Mouse (Mus musculus): Measurements from ENCODE around the gene Cwf19l1. TPM values are rescaled to one million over a fixed set of nuclear protein-coding genes. Genes with fewer than 3 reads are reported as not detected.

Cwf19l1 gene
- 3.9 and 7.5 TPM in 2 replicates for polyA plus RNA-seq (2012; ENCODE audit: low replicate concordance)

DNA sequence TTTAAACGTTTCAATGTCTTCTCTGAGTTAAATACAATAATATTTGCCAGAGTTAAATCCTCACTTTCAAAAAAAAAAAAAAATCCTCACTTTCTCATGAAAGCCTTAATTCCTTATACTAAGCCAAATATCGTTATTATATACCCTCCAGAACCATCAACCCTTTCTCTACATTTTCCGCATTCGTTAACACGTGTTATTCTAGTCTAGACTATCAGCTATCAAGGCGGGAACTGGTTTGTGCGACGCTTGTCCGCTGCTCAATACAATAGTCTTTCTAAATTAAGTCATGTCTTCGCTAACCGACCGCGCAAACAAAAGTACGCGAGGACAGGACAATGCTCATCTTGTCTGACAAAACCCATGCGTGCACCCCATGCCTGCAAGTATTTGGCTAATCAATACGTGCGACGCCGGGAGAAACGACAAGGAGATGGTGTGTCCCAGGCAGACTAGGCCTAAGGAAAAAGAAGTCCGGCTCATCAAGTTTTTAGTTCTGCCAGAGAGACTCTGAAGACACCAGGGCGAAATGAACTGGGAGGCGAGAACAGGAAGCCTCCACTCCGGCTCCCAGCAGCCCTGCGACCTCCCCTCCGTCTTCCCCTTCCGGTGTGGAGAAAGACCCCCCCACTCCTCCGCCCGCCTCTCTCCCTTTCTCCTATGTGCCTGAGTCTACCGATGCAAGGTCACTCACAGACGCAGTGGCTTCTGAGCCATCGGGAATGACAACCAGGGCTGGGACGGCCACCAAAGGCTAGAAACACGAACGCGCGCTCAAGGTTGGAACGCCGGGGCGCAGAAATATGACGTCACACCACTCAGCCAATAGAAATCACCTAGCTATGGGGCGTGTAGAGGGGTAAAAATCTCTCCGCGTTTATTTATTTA lies at the start of gene Cwf19l1:
Gene Cwf19l1, minus strand, starts transcription at position 805 of the 888 bp plus-strand sequence.

DNA sequence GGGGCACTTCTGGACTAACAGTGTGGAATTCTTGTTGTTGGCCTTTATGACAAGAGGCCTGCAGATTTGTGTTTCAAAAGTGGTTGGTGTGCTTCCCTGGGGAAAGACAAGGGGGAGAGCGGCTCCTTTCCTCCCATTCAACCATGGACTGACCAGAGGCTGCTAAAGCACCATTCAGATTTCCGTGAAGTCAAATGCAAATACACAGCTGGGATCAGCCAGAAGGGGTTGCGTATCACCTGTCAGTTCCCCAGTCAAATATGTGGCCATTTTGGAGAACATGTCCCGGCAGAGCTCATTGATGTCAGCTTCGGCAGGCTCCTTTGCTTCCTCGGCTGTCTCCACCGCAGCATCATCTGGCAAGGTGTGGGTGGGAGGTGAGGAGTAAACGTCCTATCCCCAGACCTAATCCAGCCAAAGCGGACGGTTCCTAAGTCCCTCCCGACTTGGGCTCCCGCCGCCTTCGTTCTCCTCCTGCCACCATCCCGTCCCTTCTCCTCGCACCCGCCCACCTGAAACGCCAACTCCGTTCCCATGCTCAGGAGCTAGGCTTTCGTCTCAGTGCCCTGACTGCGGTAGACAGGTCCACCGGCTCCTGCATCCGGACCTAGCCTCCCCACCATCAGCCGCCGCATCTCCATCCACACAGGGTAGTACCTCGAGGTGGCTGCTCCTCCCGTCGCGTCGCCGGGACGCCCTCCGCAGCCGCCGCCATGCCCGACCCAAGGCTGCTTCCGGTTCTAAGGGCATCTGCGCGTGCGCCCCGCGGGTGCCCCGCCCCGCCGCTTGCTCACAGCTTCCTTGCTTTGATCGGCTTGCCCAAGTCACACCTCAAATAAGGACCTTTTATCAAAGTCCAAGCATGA lies 10.3 kb upstream of the Cwf19l1 start, which contains the start of gene Bloc1s2:
Gene Bloc1s2, minus strand, starts transcription at position 745 of the 866 bp plus-strand sequence.

DNA sequence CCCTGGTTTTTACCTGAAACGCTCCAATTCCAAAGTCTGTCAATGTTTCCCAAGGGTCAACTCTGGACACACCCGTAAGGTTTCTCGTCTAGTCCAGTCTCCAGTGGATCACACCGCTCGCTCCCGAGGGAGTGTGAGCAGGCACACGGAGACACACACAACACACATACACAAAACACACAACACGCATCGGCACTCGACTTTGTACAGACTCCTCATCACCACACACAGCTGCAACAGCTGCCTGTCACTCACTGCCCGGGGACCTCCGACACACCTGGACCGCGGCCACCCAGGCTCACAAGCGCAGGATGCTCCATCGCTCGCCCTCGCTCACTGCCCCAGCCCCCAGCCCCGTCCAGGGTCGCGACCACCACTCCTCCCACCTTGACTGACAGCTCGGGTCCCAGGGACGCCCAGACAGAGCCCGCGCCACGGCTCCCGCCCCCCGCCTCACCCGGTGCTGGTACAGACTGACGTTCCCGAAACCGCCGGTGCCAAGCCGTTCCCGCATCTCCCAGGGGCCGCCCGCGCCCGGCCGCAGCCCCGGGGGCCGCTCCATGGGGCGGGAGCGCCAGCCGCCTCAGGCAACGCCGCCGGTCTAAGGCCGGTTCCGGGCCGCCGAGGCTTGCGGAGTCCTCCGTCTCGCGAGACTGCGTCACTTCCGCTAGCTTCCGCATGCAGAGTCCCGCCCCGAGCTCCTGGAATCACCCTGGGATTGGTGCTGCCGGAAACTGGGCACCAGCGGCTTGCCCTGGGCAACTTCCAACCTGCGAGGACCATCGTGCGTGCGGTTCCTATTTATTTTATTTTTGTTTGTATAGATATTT lies 28.6 kb downstream of the Cwf19l1 start, which contains the start of gene Chuk:
Gene Chuk, minus strand, starts transcription at position 650 of the 830 bp plus-strand sequence.

DNA sequence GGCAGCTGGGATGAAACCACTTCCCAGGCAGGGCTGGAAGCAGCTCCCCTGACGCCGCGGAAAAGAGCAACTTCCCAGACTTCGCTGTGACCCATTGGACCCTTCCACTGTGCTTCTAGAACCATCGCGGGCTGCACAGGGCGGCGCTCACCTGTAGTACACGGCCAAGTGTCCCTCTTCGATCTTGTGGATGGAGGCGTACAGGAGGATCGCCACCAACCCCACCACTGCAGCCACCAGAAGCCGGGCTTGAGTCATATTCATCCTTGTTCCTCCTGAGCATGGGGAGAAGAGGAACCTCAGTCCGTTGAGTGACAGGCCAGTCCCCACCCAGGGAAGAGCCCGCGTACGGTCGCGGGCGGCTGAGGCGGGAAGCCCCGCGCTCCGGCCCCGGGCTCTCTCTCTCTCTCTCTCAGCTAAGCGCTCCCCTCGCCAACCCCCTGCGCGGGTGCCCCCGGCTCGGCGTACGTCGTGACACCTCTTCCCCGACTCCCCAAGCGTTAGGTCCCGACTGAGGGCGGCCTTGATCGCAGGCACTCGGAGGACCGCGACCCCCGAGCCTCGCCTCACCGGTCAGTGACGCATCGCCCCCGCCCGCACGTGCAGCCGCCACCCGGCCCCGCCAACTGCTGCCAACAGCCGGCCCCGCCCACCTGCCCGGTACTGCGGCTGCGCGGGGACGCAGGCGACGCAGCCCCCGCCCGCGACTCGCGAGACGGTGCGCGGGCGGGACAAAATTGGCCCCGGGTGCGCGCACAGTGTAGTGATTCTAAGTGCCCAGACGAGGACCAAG lies 66.4 kb downstream of the Cwf19l1 start, which contains the start of gene Erlin1:
Gene Erlin1, minus strand, starts transcription at position 665 of the 793 bp plus-strand sequence.

Other genes starting within 250 kb of the Cwf19l1 start
- gene Dnmbp, start 195.7 kb downstream of the Cwf19l1 start, polyA plus RNA-seq (2012; ENCODE audit: low replicate concordance) = 0.79 and 1.9 TPM in 2 replicates
- 0.13 and 0.37 TPM in 2 replicates for gene Cpn1, start 149.3 kb downstream of the Cwf19l1 start, polyA plus RNA-seq (2012; ENCODE audit: low replicate concordance)
- not detected in 2 replicates for gene Cyp2c23, start 106.7 kb downstream of the Cwf19l1 start, polyA plus RNA-seq (2012; ENCODE audit: low replicate concordance)
- 3.0 and 3.2 TPM in 2 replicates for gene Erlin1, start 66.1 kb downstream of the Cwf19l1 start, polyA plus RNA-seq (2012; ENCODE audit: low replicate concordance)
- gene Chuk, start 28.4 kb downstream of the Cwf19l1 start, polyA plus RNA-seq (2012; ENCODE audit: low replicate concordance) = 22.8 and 23.1 TPM in 2 replicates
- gene Bloc1s2, start 10.6 kb upstream of the Cwf19l1 start, polyA plus RNA-seq (2012; ENCODE audit: low replicate concordance) = 48.0 and 95.0 TPM in 2 replicates
- 0.07 TPM in 1 of 2 replicates, not detected in the other for gene Pkd2l1, start 56.6 kb upstream of the Cwf19l1 start, polyA plus RNA-seq (2012; ENCODE audit: low replicate concordance)
- gene Scd3, start 67.4 kb upstream of the Cwf19l1 start, polyA plus RNA-seq (2012; ENCODE audit: low replicate concordance) = not detected in 2 replicates
- 2.4 and 6.3 TPM in 2 replicates for gene Scd2, start 157.8 kb upstream of the Cwf19l1 start, polyA plus RNA-seq (2012; ENCODE audit: low replicate concordance)
- gene Scd4, start 197.2 kb upstream of the Cwf19l1 start, polyA plus RNA-seq (2012; ENCODE audit: low replicate concordance) = not detected in 2 replicates